Mouse (Mus musculus): ENCODE data around the gene Ap2m1. TPM values are rescaled to one million over a fixed set of nuclear protein-coding genes. Genes with fewer than 3 reads are reported as not detected.
"Not testable (repeated sequence)": the region's sequence is repeated elsewhere in the genome, so short reads cannot be mapped to it uniquely, and the experiment has no call there.

Ap2m1 gene
- total RNA-seq (2021): 100 to 1,000 TPM; 279 to 383 TPM
- long read RNA-seq, experiment 1, transcript Ap2m1-202 (11 exons, 2,080 nt): major isoform, 70 of 121 reads
- long read RNA-seq, experiment 1, partial matches to known transcripts: 41 of 121 reads
- long read RNA-seq, experiment 1, other reads (novel, unspliced or antisense): 7 of 121 reads
- long read RNA-seq, experiment 2, transcript Ap2m1-202 (11 exons, 2,080 nt): major isoform, 46 of 63 reads
- long read RNA-seq, experiment 2, partial matches to known transcripts: 3 of 63 reads
- long read RNA-seq, experiment 2, other reads (novel, unspliced or antisense): 13 of 63 reads

DNA sequence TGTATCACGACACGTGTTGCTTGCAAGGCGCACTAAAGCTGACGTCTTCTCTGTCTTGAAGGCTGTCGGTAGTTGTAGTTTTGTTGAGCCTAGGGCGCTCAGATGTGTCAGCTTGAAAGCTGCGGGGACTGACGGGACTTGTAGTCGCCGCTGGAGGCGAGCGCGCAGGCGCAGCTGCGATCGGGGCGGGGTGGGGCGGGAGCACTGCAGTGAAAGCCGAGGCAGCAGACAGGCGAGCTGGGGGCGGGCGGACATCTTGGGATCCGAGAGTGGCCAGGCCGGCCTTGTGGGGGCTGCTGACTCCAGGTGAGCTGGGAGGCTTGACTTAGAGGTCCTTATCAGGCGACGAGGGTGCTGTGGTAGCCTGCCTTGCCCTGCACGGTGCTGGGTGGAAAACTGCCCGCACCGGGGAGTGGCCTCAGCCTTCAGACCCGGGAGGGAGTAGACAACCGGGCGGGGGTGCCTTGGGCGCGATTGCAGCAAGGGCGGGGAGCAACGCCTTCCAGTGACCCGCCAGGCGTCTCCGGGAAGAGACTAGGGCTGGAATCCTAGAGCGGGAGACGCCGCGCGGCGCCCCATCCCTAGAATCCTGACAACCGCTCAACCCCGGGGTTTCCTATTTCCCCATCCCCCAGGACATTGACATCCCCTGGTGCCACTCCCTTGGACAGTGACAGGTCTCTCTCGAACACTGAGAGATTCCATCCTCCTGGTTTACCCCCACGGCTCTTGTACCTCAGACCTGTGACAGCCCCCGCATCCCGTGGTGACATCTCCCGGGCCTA is at the start of gene Ap2m1:
Ap2m1 (plus strand) TSS at position 183 of the 785 bp plus-strand sequence.
- peak; percentile 94 to 96 for DNase-seq

DNA sequence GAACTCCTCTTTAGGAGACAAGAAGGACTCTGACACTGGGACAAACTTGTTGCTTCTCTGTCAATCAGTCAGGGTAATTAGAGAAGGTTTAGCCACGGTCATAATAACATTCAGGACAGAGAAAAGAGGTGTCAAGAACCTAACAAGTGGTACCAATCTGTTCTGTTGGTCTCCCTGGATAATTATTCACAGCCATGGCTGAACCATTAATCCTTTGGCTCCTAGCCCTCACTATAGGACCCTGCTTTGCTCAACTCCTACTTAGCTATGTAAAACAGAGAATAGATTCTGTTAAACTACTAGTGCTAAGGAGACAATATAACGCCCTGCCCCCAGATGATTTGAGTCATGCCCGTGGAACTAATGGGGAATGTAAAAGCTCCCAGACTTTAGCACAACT is 49.2 kb upstream of the Ap2m1 start:
- no peak for DNase-seq

DNA sequence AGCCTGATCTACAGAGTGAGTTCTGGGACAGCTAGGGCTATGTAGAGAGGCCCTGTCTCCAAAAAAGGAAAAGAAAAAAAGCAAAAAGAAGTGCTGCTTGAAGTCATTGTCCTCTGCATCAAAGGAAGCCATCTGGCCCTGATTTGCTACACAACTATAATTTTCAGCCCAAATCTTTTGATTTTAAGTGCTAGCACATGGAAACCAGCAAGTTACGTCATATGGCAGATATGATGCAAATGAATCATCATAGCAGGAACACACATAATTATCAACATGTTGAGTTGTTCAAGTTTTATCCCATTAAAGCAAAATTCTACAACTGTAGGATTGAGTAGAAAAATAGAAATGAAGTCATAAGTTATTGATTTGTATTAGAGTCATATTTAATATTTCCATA is 47.1 kb upstream of the Ap2m1 start:
- no peak for DNase-seq

DNA sequence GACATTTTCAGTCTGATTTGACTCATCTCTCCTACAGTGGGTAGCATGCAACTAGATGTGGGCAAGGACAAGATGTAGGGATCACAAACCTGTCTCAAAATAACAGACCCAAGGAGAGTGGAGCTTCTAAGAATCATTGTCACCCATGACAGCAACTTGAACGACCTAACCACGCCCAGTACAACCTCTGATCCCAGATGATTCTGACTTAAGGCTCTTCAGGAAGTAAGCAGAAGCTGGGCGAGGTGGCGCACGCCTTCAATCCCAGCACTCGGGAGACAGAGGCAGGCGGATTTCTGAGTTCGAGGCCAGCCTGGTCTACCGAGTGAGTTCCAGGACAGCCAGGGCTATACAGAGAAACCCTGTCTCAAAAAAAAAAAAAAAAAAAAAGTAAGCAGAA is 46.5 kb upstream of the Ap2m1 start:
- not testable (repeated sequence) for DNase-seq

DNA sequence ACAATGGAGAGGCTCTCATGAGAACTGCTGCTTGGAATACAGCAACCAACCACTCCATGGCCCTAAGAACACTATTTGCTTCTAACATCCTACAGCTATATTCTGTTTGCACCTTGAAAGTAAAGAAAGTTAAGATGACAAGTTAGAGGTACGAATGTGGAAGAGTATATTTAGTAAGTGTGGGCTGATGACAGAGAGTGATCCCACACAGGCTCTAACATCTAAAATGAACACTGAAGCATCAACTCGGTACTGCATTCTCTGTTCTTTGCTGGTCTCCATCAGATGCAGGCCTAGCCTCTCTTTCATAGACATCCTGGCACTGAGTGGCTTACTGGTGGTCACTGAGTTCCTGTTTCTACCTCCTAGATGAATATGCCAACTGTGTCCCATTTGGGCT is 46.0 kb upstream of the Ap2m1 start:
- DNase-seq: no peak

DNA sequence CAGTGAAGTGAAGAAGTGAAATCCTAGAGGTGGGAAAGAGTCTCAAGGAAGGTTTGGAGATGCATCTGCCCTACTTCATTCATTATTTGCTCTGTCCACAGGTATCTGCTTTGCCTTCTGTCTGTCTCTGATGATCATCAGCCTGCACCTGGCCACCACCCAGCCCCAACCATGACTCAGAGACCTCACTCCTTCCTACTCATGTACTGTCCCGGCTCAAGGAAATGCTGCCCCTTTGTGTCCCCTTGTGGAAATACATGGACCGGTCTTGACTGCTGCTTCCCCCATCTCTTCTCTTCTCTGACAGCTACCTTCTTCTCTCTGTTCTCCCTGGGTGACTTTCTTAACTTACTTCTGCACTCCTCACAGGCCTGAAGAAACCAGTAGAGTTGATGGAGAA is 44.7 kb upstream of the Ap2m1 start:
- peak; percentile 49 to 52 for DNase-seq

DNA sequence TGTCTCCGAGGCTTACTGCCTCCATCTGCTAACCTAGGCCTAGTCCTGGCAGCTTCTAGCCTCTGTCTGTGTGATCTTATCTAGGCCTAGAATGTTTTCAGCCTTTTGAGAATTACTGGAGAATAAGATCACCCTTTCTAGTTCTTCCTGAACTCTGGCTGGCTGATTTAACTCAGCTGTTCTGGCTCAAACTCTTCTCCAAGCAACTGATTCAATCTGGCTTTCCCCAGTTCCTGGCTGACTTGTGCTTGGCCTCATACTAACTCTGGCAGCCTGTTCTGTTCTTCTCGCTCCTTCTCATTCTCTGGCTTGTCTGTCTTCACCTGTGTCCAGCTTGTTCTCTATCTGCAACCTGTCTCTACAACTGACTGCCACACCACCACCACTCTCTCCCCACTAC is 44.0 kb upstream of the Ap2m1 start:
- DNase-seq: no peak

DNA sequence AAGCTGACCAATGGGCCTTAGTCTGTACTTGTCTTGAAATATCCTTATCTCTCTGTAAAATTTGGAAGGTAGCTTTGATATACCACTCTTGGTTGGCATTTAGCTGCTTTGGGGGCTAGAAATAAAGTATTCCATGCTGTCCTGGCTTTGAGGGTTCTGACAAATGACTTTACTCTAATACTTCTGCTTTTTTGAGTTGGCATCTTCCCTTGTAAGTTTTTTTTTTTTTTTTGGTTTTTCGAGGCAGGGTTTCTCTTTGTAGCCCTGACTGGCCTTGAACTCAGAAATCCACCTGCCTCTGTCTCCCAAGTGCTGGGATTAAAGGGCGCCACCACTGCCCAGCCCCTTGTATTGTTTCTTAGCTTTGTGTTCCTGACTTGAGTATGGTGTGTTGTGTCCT is 41.8 kb upstream of the Ap2m1 start:
- DNase-seq: no peak

DNA sequence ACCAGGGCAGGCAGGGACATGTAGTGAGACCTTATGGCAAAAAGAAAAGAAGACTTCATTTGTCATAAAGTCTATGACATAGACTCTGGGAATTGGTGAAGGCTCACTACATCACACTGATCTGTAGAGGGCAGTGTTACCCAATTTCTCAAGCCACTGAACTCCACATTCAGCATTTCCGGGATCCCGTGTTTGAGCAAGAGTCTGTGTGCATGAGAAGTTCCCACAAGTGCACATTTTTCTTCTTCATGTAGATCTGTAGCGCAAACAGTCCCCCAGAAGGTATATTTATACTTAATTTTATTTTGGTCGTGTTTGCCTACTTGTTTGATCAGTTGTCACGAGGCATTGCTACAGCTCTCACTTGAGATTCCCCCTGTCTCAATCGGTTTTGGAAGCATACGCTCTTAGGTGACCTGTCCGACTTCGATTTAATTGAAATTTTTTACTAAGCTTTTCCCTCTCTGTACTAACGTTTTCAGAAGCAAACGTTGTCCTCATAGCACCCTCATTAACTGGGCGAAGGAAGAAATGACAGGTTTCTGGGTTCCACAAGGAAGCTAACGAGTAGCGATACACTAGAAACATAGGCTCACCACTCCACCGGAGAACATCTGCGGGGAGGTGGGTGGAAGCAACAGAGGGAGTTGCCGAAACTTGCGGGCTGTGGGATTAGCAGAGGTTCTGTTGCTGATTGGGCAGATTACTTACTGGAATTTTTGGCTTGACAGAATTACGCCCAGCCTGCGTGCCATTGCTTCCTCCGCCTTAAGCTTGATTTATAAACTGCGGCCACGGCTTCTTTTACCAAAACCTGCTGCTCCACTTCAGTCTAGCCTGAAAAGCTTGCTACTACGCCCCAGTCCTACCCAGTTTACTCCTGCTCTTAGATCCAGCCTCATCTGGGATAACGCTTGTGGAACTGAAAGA is 38.3 kb upstream of the Ap2m1 start:
- DNase-seq: peak; percentile 40 to 65

DNA sequence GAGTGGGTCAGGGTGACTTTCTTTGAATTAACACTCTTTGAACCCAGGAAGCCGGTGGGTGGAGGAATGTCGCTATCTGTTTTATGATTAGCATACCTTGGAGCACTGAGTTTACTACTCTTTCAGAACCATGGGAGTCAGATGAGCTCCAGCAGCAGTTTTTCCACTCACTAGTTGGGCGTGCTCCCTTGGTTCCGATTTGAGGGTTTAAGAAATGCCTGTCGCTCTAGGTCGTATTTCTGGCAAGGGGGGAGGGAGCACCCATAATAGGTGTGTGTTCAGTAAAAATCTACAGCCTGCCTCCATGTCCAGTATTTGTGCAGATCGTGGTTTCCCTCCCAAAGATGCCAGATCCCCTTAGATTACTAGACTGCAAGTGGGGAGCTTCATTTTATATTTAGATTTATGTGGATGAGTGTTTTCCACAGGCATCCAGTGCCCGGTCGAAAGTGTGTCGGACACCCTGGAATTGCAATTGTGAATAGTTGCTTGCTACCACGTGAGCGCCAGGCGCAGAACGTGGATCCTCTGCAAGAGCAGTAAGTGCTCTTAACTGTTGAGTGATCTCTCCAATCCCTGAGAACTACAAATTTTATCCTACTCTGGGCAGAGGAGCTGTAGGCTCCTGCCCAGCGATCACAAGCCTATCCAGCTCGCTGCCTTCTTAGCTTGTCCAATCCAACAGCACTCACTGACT is 37.1 kb upstream of the Ap2m1 start:
- DNase-seq: no peak

DNA sequence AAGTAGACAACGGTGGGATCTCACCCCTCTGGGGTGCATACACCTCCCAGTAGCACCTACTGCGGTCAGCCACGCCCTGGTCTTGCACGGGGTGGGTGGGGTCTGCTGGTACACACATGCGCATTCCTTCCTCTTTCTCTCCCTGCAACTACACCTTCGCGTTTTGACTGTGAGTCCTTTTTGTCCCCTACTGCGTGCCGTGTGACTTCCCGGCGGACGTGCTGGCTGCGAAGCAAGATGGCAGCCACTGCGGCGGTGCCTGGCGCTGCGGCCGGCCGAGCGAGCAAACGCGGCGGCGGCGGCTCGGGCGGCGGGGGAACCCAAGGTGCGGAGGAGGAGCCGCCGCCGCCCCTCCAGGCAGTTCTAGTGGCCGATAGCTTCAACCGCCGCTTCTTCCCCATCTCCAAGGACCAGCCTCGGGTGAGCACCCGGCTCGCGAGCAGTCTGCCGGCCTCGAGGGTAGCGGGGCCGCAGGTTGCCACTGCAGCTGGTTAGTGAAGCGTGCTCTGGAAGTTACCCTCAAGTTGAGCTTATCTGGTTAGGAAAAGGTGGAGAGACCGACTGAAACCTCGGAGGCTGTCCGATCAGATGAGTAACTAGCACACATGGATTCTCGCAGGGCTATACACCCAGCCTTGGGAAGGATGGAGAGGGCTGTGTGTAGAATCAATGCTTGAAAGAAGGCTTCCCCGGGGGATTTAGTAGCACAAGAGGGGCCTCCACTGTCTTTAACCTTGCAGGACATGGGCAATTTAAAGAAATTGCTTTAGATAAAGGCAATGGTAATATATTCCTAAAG is 36.4 kb upstream of the Ap2m1 start, which contains the start of gene Eif2b5:
Eif2b5 (plus strand) TSS at position 141 of the 799 bp plus-strand sequence.
- peak; percentile 94 to 95 for DNase-seq

DNA sequence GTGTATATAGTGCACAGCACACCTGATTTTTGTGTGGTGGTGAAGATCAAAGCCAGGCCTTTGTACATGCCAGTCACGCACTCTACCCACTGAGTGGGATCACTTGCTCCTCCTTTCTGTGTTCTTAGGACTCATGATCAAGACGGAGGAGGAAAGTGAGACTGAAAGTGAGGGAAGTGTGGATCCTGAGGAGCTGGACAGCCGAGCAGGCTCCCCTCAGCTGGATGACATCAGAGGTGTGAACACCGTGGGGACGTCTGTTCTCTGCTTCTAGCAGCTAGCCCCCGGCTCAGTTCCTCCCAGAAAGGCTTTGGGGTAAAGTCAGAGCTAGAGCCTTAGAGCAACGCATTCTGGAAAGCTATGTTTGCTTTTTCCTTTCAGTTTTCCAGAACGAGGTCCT is 29.3 kb upstream of the Ap2m1 start:
- DNase-seq: no peak

DNA sequence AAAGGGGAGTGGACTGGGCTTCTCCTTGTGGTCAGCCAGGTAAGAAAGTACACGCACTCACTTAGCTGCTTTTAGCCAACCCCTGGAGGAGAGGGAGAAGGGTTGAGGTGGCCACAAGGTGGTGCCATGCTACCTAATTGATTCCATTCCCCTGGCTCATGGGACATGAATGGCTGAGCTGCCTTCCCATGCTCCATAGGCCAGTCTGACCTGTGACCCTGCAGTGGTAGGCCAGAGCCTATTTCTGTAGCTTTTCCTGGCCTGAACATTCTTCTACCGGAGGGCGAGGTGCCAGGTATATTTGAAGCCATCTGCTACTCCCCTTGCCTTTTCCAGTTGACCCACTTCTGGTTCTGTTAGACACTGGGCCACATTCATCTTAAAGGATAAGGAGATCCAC is 25.9 kb upstream of the Ap2m1 start:
- DNase-seq: peak; percentile 42 to 60

DNA sequence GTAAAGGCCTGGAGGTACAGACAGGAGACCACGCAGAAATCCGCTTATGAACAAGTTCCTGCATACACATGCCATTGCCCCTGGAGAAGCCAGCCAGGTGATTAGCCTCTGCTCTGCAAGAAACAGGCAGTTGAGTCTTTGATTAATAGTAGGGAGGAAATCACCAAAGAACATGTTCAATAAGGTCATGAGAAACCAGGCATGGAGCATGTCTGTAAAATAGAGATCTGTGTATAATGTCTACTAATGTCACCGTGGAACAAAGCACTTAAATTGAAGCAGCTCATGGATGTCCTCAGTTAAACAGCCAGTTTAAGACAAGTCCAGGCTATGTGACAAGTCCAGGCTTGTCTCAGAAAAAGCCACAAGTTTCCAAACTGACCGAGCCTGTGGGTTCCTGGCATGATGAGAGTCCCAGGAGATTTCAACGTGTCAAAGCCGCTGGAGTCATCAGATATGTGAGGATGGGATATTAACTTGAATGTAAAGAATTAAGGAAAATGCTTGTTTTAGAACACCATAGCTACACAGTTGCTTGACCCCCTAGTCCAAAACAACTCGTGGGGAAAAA is 23.9 kb upstream of the Ap2m1 start:
- no peak for DNase-seq

DNA sequence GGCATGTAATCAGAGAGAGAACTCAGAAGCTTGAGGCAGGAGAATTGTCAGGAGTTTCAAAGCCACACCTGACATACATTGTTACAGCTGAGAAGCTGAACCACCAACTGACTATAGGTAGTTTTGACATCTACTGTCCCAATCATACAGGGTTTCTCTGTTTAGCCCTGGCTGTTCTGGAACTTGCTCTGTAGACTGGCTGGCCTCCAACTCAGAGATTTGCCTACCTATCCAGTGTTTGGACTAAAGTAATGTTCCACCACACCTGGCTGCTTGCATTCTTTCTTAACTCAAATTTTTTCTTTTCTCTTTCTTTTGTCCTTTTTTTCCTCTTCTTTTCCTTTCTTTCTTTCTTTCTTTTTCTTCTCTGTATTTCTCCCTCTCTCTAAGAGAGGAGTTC is 19.2 kb upstream of the Ap2m1 start:
- no peak for DNase-seq

DNA sequence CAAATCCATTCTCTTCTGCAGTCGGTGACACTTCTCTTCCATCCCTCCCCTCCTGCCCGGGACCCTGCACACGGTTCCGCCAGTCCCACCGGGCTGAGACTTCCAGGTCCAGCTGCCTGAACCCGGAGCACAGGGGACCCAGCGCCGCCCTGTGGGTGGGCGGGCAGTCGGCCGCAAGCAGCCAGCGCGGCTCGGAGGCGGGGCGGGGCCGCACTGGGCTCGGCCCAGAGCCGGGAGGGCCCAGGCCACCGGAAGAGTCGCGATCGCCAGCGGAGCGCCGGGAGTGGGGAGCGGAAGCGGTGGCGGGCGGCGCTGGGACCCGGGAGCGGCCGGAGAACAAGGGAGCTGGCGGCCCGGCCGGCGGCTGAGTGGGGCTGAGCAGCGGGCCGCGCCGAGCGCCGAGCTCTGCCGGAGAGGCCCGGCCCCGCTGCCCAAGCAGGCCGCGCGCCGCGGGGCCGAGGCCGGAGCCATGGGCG is 18.5 kb upstream of the Ap2m1 start, which contains the start of gene Dvl3:
Dvl3 (plus strand) TSS at position 257 of the 476 bp plus-strand sequence.
- DNase-seq: peak; percentile 96 to 98

DNA sequence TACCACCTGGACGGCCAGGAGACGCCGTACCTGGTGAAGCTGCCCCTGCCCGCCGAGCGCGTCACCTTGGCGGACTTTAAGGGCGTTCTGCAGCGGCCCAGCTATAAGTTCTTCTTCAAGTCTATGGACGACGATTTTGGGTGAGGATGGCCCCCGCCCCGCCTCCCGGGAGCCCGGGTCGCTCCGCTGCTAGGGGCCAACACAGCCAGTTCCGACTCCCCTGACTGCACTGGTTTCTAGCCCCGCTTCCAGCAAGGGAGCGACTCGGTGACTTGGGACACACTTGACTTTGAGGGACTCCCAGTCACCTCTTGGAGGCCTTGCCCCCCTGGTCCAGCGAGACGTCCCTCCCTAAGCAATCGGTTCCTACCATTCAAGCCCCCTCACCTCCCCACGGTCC is 18.1 kb upstream of the Ap2m1 start:
- no peak for DNase-seq

DNA sequence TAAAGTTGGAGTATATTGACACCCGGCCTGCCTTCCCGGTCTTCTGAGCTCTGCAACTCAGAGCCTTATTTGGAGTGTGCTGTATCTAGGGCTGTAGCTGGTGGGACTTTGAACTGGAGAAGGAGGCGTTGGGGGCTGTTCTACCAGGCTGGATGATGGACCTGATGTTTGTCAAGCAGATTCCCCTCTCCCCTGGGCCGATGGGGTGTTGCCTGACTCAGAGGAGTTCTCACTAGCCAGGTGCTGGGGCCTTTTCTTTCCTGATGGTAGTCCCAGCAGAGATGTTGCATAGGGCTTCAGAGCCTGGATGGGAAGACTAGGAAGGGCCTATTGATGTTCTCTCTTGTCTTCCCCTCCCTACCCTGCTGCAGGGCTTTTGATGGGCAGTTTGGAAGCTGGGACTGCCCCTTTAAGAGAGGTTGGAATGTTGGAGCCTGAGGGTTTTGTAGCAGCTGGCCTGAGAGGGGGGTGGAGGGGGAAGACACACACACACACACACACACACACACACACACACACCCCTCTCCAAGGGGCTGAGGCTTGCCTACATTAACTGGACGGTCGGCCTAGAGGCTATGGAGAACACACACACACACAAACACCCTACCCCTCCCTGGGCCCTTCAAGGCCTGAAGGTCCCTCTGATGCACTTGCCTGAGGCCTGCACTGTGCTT is 17.4 kb upstream of the Ap2m1 start:
- peak; percentile 15 to 42 for DNase-seq

DNA sequence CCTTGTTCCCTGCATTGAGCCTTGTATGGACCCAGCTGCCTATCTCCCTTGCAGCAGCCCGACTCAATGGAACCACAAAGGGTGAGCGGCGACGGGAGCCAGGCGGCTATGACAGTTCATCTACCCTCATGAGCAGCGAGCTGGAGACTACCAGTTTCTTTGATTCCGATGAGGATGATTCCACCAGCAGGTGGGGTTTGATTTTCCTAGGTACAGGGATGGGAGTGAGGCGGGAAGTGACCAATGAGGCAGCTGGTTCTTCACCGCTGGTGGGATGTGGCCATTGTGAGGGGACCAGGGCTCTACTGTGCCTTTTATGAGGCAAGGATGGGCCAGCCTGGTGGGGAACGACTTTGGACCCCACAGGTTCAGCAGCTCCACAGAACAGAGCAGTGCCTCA is 11.4 kb upstream of the Ap2m1 start:
- DNase-seq: no peak

DNA sequence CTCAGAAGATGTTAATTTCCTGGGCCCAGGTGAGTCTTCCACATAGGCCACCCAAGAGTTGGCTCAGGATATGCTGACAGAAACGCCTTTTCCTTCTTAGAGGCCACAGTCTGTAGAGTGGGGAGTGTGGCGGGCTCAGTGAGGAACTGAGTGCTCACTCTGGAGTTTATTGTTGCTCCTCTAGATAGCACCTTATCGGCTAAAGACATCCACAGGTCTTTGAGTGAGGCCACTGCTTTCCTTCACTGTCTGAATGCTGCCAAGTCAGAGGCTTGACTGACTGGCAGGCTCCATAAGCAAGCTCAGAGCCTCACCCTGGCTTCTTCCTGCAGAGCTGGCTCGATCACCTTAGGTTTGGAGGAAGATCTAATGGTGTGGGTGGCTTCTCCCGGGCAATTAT is 6.5 kb upstream of the Ap2m1 start:
- DNase-seq: no peak
